ENCODE assay signal across 9 mouse cellular contexts in genomic region chr9:45431150-45431549, GRCm38 (mm10). TPM values are rescaled to one million over a fixed set of nuclear protein-coding genes. Genes with fewer than 3 reads are reported as not detected.
DNase-seq lines count a peak whose midpoint lies in the region; ATAC-seq and TF ChIP-seq lines count a peak whose summit lies in the region.
"Had no signal": no experiment of that assay in that cellular context is flagged by ENCODE, and none has a peak within 500 bp of the region (broad histone marks: within the 10 kb centered on the region; RNA-seq: fewer than 3 reads in every experiment).

No protein-coding gene starts in this region.

- no peak for TF ChIP-seq EP300 in heart, postnatal 0 days (IDR thresholded peaks at IDR 0.05; ENCODE audit: low read depth)

- H3K9me3 ChIP-seq in heart, postnatal 0 days (replicated peaks; ENCODE audit: control insufficient read depth, low read length): no peaks in the 10 kb centered on the region
- no peaks in the 10 kb centered on the region for H3K9me3 ChIP-seq in hindbrain, embryonic 15.5 days
- no peaks in the 10 kb centered on the region for H3K9me3 ChIP-seq in midbrain, embryonic 14.5 days (ENCODE audit: control insufficient read depth, low read length)

- H3K4me2 ChIP-seq in heart, postnatal 0 days (ENCODE audit: low read depth, low read length): peak overlapping the region; percentile 54; the same call in 1 of the 2 replicates
- peak overlapping the region; percentile 89 for H3K4me2 ChIP-seq in hindbrain, embryonic 15.5 days
- H3K4me2 ChIP-seq in midbrain, embryonic 14.5 days (ENCODE audit: low read length): peak overlapping the region; percentile 79

- peaks cover 8% of the 10 kb centered on the region; the same call in 1 of the 2 replicates for H3K4me1 ChIP-seq in heart, postnatal 0 days (ENCODE audit: control insufficient read depth, insufficient read depth)
- H3K4me1 ChIP-seq in hindbrain, embryonic 15.5 days (replicated peaks): peaks cover 61% of the 10 kb centered on the region
- H3K4me1 ChIP-seq in midbrain, embryonic 14.5 days (ENCODE audit: control insufficient read depth, insufficient read depth, low read length): peaks cover 33% of the 10 kb centered on the region

- H3K36me3 ChIP-seq in heart, postnatal 0 days (replicated peaks; ENCODE audit: control insufficient read depth, insufficient read depth, low read length): no peaks in the 10 kb centered on the region
- no peaks in the 10 kb centered on the region for H3K36me3 ChIP-seq in hindbrain, embryonic 15.5 days
- no peaks in the 10 kb centered on the region for H3K36me3 ChIP-seq in midbrain, embryonic 14.5 days (ENCODE audit: control insufficient read depth, insufficient read depth, low read length)

- no peak for ATAC-seq in heart, postnatal 0 days (ENCODE audit: insufficient read depth, low read depth)
- ATAC-seq in hindbrain, embryonic 15.5 days (ENCODE audit: low FRiP score, low read depth): no peak
- ATAC-seq in midbrain, embryonic 14.5 days (ENCODE audit: low FRiP score, low TSS enrichment): no peak
- no peak for ATAC-seq in inflammation-experienced regulatory T-cells, adult 6 months

- peak overlapping the region; percentile 35 for H3K4me3 ChIP-seq in heart, postnatal 0 days (ENCODE audit: low read depth, low read length)
- H3K4me3 ChIP-seq in hindbrain, embryonic 15.5 days: peak overlapping the region; percentile 67
- peak overlapping the region; percentile 61 for H3K4me3 ChIP-seq in midbrain, embryonic 14.5 days (replicated peaks; ENCODE audit: low read depth, low read length)

- no peak overlapping the region for H3K9ac ChIP-seq in heart, postnatal 0 days (replicated peaks; ENCODE audit: low read depth, low read length)
- H3K9ac ChIP-seq in hindbrain, embryonic 15.5 days: peak overlapping the region; percentile 77
- peak overlapping the region; percentile 79 for H3K9ac ChIP-seq in midbrain, embryonic 14.5 days (replicated peaks; ENCODE audit: low read length)

- intact Hi-C loops in heart, postnatal 25 days (cut with DNase I): no loop called here

- TF ChIP-seq CTCF in heart, postnatal 0 days (IDR thresholded peaks at IDR 0.05; ENCODE audit: low read depth): no peak

- H3K27ac ChIP-seq in heart, postnatal 0 days (ENCODE audit: low read depth): no peak overlapping the region
- peak overlapping the region; percentile 81 for H3K27ac ChIP-seq in hindbrain, embryonic 15.5 days (replicated peaks)
- peak overlapping the region; percentile 84 for H3K27ac ChIP-seq in midbrain, embryonic 14.5 days (replicated peaks; ENCODE audit: low read depth, low read length)

- no peak for DNase-seq in heart, postnatal 0 days (ENCODE audit: low spot score)
- DNase-seq in heart, postnatal 25 days (ENCODE audit: low spot score): no peak
- peak; percentile 55 for DNase-seq in cerebellum, adult 8-10 months
- peak; percentile 43 for DNase-seq in midbrain, embryonic 14.5 days
- DNase-seq in adrenal gland, adult 8-10 months: no peak
- DNase-seq in layer of hippocampus, adult 9-11 months: no peak

- 7% methylated on average over 26 of the region's 26 CpGs for WGBS in heart, postnatal 0 days
- 2% methylated on average over 26 of the region's 26 CpGs for WGBS in hindbrain, embryonic 15.5 days
- 3% methylated on average over 26 of the region's 26 CpGs for WGBS in midbrain, embryonic 14.5 days

- H3K27me3 ChIP-seq in heart, postnatal 0 days (ENCODE audit: control insufficient read depth, insufficient read depth, low read length): peaks cover 63% of the 10 kb centered on the region
- H3K27me3 ChIP-seq in hindbrain, embryonic 15.5 days: peaks cover 24% of the 10 kb centered on the region; the same call in 1 of the 2 replicates
- H3K27me3 ChIP-seq in midbrain, embryonic 14.5 days (ENCODE audit: control insufficient read depth, insufficient read depth, low read length): peaks cover 29% of the 10 kb centered on the region; the same call in 1 of the 2 replicates
- H3K27me3 ChIP-seq: CH12.LX had no signal

RNA-seq across cellular contexts. Expression of gene Dscaml1, which starts 4.7 kb away (rescaled TPM):
- total RNA-seq in heart, postnatal 0 days (2014; rRNA removed; ENCODE audit: low replicate concordance): 0.84 TPM in 1 of 2 replicates, not detected in the other
- polyA plus RNA-seq in heart, postnatal 0 days (2015; fragmentation: Nextera tagmentation; extraction: Ambion mirVana): 0.04 and 0.07 TPM in 2 replicates
- total RNA-seq in heart, postnatal 25 days (2021): not detected
- 12.2 and 13.8 TPM in 2 replicates for polyA plus RNA-seq in hindbrain, embryonic 15.5 days (2015; fragmentation: Nextera tagmentation; extraction: Ambion mirVana)
- polyA plus RNA-seq in midbrain, embryonic 14.5 days (2014; fragmentation: Nextera tagmentation; extraction: Ambion mirVana): 12.4 and 14.8 TPM in 2 replicates
- total RNA-seq in adrenal gland, adult 8-10 months (2022): 1 to 10 TPM; 1.7 to 3.7 (median 2.6) TPM
- not detected for polyA plus RNA-seq in inflammation-experienced regulatory T-cells, adult 6 months (2017; shearing (Covaris generic))
- total RNA-seq: CH12.LX had no signal

RNA-seq across cellular contexts. Expression of gene Fxyd2, which starts 31.7 kb away (rescaled TPM):
- total RNA-seq in heart, postnatal 0 days (2014; rRNA removed; ENCODE audit: low replicate concordance): not detected in 2 replicates
- polyA plus RNA-seq in heart, postnatal 0 days (2015; fragmentation: Nextera tagmentation; extraction: Ambion mirVana): 0.70 and 0.71 TPM in 2 replicates
- 1 to 10 TPM; 1.5 to 2.7 TPM for total RNA-seq in heart, postnatal 25 days (2021)
- polyA plus RNA-seq in hindbrain, embryonic 15.5 days (2015; fragmentation: Nextera tagmentation; extraction: Ambion mirVana): 12.5 and 13.1 TPM in 2 replicates
- polyA plus RNA-seq in midbrain, embryonic 14.5 days (2014; fragmentation: Nextera tagmentation; extraction: Ambion mirVana): 8.0 and 14.1 TPM in 2 replicates
- 10 to 100 TPM in 1 of 4 experiments, 1 to 10 TPM in 3; 4.9 to 10.4 (median 7.3) TPM for total RNA-seq in adrenal gland, adult 8-10 months (2022)
- 1 to 10 TPM in 1 of 3 experiments, not detected in 2; 2.4 TPM for polyA plus RNA-seq in inflammation-experienced regulatory T-cells, adult 6 months (2017; shearing (Covaris generic))
- total RNA-seq: CH12.LX had no signal

Comparison
In these comparisons a context has a peak if more than half of its experiments do, and no peak if none do; other contexts are left out.
1. DNase-seq: peak in cerebellum, adult 8-10 months (single experiment) and midbrain, embryonic 14.5 days (single experiment); none in heart, postnatal 0 days (single experiment), heart, postnatal 25 days (single experiment), adrenal gland, adult 8-10 months (single experiment) and layer of hippocampus, adult 9-11 months (single experiment).
2. RNA of gene Dscaml1, which starts 4.7 kb away (polyA plus RNA-seq): 12.4 to 14.8 TPM in midbrain, embryonic 14.5 days and 12.2 to 13.8 TPM in hindbrain, embryonic 15.5 days; not detected in inflammation-experienced regulatory T-cells, adult 6 months and 0.04 to 0.07 TPM in heart, postnatal 0 days; every median in the first group is over 10 times any median in the second.
3. Peak in every context shown above with its lines, with median percentiles within 50 percentile points of each other: H3K4me2 ChIP-seq and H3K4me3 ChIP-seq.